Mouse (Mus musculus) heart, postnatal 4 days (tissue): ENCODE measurements around the gene Hnrnph2. TPM values are rescaled to one million over a fixed set of nuclear protein-coding genes. Genes with fewer than 3 reads are reported as not detected.

Experiments
- DNase-seq: peaks from one replicate; pipeline ENCODE4 v3.0.0; 2021
- total RNA-seq, 2 experiments: library from RNA; stranded (reverse); gene quantifications; 2 replicates each; pipeline ENCODE4 v1.2.3; 2021

Hnrnph2 gene
- 100 to 1,000 TPM; 102 to 105 TPM for total RNA-seq

DNA sequence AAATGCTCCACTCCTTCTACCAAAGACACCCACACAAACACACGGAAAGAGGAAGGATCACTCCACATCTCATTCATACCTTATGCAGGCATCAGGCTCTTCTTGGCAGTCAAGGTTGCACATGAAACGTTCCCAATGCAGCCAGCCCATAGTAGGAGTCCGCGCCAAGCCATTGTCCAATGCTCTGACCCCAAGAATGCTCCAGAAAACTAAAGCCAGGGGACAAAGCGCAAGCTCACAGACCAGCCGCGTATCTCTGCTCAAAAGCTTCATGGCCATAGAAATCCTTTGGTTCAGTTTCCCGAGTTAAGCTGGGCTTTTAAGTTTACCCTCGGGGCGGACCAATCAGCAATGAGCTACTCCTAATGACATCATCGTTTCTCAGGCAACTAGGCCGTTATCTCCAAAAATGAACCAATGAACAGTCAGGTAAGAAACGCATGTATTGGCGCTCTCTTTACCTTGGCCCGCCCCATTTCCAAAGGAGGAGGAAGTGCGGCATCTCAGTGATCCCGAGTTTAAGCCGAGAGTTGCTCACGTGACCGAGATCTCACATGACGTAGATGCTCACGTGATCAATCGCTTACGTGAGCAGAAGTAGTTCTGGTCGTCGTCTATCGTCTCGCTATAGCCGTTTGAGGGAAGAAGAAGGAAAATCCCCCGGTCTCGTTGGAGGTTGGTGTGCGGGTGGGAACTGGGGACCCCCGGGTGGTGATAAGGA lies at the start of gene Hnrnph2, which contains the start of gene Gla:
Gene Hnrnph2, plus strand, starts transcription at position 521 of the 721 bp plus-strand sequence.
Gene Gla, minus strand, starts transcription at position 467 of the 721 bp plus-strand sequence.
- DNase-seq: peak; percentile 88

DNA sequence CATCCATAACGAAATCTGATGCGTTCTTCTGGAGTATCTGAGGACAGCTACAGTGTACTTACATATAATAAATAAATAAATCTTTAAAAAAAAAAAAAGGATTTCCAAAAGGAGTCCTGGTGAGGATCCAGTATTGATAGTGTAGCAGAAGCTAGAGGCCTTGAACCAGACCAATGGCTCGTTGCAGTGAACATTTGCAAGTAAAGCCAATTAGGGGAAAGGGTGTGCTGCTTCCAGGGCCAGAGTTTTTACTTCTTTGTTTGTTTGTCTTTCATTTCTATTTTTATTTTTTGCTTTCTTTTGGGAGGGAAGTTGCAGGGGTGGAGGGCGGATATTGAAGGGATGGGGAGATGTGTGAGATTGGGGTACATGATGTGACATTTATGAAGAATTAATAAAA lies 47.7 kb upstream of the Hnrnph2 start:
- no peak for DNase-seq

DNA sequence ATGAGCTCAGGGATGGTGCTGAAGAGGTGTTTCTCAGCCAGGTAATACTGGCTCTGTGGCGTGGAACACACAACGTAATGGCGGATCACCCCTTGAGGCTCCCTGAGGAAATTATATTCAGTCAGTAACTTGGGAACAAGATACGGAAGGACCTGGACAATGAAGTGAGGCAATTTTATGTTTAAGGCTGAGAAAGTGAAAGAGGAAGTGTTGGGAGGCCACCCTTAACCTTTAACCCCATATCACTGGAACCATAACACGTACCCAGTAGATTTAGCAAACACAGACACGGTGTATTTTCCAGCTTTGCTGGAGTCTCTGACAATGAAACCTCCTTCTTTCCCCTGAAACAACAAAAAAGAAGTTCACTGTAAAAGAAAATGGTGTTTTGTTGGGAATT lies 46.6 kb upstream of the Hnrnph2 start:
- DNase-seq: no peak

DNA sequence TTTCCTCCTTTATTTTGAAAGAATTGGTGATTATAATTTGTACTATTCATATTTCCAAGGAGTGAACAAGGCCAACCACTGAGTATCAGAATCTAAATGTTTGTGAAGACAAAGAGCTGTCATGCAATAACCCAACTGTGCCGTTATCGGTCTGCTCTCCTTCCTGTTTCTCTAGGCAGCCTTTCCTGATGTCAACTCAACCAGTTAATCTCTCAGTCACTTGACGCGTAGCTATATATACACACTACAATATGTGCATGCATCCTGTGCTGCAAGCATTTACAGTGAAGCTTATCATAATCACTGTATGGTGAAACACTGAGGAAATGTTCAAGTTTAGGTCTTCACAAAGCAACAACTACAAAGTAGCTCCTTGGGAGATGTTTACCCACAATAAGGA lies 36.7 kb upstream of the Hnrnph2 start:
- DNase-seq: no peak

DNA sequence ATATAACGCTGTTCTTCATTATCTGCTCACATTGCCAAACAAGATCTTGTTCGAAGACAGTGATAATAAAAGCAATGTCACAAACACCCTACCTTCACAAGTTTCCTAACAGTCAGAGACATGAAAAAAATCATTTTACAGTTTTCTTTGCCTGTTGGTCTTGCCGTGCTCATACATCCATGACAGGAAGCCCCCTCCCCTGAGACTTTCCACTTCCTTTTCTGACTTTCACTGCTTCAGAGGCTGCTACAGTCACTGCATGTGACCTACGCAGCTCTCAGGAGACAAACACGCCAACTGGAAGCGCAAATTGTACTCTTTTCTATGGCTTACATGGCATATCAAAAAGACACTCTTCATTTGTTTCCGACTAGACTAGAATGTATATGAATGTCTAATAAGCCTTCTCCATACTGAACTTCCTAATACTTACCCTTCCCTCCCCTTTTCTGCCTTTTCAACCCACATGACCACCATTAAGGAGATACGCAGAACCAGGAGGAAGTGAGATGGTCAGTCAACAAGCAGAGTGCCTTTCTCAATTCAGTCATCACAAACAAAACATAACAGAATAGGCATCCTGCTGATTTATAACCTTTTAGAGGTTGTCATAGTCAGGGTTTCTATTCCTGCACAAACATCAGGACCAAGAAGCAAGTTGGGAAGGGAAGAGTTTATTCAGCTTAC lies 34.3 kb upstream of the Hnrnph2 start:
- no peak for DNase-seq

DNA sequence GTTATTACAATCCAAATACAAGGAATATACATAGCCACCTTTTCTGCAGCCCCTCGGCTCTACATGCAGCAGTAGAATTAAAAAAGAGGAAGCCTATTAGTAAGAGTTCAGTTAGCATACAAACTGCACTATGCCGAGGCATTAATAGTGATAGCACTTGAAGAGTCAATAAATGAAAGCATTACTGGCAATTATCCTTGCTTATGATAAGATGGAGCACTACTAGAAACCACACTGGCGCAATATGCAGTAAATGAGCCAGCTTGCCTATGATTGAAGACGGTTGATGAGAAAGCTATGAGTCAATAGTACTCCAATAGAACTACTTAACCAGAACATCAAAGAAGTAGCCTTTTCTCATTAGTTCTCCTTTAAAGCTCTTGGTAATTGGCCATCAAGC lies 23.1 kb upstream of the Hnrnph2 start:
- DNase-seq: no peak

DNA sequence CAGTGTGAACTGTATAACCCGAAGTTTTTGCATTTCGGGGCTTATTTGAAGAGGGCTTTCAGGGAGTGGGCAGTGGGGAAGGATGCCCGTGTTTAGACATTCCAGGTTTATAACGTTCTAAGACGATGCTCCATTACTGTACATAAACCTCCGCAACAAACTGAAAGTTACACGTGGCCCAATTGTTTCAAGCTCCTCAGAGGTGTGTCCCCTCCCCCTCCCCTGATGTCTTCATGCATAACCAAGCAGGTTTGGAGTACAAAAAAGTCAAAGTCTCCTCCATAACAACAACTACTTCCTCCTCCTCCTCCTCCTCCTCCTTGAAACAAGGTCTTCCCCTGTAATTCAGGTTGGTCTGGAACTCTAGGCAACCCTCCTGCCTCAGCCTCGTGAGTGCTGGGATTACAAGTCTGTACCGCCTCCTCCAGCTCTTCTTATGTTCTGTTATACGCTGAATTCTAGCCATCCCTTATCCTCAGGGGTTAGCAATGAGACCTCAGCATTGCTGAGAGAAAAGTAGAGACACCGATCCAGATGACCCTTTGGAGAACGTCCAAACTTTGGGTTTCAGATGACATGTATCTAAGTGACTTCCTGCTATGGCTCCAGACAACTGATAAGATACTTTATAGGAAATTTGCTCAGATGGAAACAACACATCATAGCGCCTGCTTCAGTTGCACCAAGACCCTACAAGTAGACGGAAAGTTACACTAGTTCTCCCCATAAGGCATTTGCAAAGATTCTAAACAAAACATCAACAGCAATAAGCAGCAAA lies 20.3 kb upstream of the Hnrnph2 start:
- DNase-seq: no peak

DNA sequence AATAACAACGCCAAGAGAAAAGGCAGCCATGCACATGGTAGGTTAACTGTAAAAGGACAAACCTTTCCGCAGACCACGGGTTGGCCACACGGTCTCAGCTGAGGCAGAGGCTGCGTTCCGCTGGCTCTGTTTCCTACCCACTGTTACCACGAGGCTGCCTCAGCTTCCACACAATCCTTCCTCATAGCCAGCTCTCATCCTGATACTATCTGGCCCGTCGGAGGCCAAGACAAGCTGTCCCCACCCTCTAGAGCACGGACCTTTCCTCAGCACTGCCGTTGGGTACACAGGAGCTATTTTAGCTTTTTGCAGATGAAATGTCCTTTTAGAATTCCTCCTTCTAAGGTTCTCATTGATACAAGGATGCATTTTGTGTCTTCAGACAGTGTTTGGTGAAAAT lies 18.7 kb upstream of the Hnrnph2 start:
- DNase-seq: no peak

DNA sequence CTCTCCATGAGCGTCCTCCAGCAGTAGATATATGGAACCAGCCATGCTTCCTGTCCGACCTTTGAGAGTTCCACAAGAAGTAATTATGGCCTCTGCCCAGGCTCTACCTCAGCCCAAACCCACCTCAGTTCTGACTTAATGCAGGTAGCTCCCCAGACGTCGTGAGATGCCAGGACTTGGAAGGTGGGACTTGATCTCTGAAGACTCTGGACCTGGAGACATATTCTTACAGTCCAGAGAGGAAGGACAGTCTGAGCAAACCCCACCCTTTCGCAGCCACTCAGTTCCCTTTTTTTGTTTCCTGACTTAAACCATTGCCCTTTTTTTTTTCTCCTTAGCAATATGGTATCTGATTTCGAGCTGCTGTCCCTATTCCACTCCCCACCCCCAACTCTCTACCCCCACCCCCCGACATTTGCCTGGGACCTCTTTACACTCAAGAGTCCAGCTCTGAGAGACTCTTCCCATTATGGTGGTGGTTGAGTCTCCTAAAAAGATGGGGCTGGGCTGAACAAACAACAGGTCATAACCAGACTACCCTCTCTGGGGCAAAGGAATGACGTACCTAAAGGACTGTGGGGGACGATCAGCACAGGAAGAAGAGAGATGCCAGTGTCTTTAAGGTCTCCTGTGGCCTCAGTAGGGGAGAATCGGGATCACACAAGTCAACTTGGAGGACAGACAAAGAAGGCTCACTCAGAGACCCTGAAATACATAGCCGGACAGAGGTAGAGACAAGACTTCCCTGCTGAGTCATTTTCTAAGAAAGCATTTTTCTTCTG lies 17.9 kb upstream of the Hnrnph2 start, which contains the start of gene Btk:
Gene Btk, minus strand, starts transcription at position 683 of the 782 bp plus-strand sequence.
- DNase-seq: no peak

DNA sequence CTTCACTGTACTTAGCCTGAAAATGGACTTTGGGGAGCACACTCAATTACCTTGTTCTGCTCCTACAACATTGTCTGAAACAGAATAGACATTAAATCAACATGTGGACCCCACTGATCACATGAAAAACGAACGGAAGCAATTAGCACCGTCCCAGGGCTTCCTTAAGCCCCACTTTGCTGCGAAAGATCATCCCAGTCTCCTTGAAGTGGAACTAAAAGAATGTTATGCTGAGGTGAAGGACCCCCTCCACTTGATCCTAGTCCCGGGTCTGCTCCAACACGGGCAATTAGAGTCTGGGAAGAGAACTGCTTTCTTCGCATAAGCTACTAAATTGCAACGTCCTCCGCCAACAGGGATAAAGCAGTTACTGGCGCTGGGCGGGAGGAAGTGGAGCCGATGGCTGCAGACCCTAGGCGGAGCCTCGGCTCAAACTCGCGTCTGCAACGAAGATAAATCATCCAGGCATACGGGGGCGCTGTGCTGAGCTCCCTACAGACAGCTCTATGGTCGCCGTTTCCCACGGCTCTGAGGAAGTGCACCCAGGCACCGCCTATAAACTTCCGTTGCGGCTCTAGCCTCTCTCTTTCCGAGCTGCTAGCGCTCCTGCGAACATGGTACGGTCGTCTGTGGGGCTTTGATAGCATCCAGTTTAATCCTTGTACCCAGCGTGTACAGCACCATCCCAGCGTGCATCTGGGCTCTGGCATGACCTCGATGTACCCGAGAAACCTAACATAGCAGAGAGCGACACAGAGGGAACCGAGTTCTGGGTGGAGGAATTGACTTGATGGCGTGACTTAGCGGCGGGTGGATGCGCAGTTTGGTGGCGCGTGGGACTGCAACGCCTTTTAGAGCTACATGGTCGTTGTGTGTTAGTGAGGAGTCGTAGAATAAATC lies 15.6 kb upstream of the Hnrnph2 start, which contains the start of gene Rpl36a:
Gene Rpl36a, plus strand, starts transcription at position 552 of the 900 bp plus-strand sequence.
- peak; percentile 95 for DNase-seq

DNA sequence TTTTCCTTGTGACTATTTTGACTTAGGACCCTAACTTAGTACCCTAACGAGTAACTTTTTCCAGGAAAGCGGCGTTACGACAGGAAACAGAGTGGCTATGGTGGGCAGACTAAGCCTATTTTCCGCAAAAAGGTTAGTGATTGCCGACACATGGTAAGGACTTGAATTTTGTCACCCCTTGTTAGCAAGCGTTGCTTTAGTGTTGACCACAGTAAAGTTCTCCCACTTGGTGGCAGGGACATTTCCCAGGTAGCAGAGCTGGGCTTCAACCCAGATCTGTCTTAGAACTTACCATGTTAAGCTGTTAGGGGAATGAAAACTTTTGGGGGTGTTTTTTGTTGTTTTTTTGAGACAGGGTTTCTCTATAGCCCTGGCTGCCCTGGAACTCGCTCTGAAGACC lies 14.5 kb upstream of the Hnrnph2 start:
- DNase-seq: no peak

DNA sequence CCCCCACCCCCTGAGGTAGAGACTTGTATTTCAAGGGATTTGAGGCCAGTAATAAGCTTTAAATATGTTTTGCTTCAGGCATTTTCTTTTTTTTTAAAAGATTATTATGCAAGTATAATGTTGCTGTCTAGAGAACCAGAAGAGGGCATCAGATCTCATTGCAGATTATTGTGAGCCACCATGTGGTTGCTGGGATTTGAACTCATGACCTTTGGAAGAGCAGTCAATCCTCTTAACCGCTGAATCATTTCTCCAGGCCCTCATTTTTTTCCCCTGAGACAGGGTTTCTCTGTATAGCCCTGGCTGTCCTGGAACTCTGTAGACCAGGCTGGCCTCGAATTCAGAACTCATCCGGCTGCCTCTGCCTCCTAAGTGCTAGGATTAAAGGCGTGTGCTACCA lies 12.7 kb upstream of the Hnrnph2 start:
- DNase-seq: no peak

DNA sequence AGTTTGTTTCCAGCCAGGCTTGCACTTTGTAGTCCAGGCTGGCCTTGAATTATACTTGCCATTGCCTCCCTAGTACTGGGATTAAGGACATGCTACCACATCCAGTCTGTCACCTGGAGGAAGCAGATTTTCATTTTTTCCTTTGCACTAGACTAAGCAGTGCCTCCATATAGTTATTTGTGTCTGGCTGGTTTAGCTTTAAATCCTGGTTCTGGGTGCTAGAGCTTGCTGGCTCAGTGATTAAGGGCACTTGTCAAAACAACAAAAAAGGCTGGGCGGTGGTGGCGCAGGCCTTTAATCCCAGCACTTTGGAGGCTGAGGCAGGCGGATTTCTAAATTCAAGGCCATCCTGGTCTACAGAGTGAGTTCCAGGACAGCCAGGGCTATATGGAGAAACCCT lies 12.0 kb upstream of the Hnrnph2 start:
- DNase-seq: no peak

DNA sequence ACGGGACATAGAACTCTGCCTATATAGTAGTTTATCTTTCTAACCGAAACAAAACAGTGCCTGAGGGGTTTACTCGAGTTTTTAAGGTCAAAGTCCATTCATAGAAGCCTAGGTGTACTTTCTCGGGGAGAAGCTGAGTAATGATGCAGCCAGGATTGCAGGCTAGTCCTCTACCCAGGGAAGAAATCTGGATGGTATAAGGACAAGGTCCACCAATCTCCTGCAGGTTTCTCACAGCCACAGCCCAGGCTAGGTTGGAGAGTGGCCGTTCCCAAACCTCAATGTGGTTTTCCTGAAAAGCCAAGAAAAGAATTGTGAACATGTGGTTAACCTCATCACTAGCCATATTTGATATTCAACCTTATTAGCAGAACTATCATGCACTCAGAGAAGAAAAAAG lies 11.1 kb upstream of the Hnrnph2 start:
- no peak for DNase-seq

DNA sequence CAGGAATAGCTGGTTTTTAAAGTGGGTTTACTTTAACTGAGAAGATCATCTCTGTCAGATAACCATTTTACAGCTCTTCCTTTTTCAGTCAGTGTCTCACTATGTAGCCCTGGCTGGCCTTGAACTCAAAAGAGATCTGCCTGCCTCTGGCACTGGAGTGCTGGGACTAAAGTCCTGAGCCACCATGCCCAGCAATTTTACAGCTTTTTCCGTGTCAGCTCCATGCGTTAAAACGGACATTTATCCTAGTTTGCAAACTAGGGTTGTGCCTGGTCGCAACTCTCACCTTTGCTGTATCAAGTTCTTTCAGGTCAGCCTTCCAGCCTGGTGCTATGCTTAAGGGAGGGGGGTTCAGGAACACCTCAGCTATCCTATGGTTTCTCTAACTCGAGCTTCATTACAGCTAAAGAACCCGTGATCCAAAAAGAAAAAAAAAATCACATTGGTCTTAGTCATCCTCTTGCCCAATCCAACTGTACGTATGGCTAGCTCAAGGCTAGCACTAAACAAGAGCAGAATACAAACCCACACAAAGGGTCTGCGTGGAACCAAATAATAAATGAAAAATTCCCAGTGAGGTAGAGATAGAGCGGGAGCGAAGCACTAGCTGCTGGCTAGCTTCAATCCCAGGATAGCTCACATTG lies 935 bp upstream of the Hnrnph2 start:
- DNase-seq: no peak

DNA sequence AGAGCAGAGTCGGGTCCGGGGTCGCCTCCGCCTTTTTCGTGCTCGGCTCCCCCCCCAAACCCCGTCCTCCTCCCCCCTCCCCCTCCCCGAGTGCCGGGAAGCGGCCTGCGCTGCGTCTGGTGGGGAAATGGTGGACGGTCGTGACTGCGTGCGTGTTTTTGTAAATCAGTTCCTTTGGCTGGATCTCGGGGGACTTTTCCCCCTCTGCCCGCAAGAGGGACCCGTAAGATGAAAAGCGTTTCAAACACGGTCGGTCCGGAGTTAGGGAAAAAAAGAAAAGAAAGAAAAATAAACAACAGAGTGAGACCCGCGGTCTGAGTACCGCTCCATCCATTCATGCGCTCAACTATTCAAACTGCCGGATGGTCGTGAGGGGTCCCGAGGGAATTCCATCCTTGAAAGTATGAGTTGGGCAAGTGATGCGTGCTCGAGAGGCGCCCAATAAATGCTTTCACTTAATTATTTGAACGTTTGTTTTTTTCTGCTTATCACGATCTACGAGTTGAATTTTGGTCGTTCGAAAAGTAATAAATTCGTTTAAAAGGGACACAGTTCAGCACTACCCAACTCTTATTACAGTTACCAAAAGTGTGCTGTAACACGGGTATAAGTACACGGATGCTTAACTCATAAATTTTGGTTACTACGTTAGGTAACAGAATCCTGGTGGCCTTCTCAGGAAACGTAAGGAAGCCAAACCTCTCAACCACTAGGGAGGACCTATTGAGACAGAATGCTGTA lies 571 bp downstream of the Hnrnph2 start:
- DNase-seq: peak; percentile 11

DNA sequence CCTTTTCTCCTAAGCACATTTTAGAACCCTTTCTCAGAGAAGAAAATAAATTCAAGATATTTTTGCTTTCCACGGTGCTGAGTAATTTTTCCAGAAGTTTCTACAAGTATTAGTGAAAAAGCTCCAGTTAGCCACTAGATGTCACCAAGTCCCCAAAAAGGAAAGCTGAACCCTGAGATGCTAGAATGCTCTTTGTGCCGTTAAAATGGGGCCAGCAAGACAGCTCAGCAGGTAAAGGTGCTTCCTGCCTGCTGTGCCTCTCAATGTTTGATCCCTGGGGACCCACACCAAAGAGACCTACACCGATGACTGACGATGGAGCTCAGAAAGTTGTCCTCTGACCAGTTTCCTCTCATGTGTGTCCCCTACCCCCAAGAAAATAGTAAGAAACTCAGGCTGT lies 8.5 kb downstream of the Hnrnph2 start:
- no peak for DNase-seq

DNA sequence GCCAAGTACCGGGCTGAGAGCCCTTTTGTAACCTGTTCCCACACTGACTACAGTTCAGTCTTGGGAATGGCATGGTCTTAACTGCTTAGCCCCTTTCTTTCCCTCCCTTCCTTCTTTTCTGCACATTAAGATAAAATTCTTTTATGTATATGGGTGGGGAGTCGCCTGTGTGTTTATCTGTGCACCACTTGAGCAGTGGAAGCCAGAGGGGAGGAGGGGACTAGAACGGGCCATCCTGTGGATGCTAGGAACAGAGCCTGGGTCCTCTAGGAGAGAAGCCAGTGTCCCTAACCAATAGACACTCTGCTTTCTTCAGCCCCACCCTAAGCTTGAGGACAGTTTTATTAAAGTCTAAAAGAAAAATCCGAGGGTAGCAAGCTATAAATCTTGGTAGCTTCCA lies 10.0 kb downstream of the Hnrnph2 start:
- DNase-seq: no peak

DNA sequence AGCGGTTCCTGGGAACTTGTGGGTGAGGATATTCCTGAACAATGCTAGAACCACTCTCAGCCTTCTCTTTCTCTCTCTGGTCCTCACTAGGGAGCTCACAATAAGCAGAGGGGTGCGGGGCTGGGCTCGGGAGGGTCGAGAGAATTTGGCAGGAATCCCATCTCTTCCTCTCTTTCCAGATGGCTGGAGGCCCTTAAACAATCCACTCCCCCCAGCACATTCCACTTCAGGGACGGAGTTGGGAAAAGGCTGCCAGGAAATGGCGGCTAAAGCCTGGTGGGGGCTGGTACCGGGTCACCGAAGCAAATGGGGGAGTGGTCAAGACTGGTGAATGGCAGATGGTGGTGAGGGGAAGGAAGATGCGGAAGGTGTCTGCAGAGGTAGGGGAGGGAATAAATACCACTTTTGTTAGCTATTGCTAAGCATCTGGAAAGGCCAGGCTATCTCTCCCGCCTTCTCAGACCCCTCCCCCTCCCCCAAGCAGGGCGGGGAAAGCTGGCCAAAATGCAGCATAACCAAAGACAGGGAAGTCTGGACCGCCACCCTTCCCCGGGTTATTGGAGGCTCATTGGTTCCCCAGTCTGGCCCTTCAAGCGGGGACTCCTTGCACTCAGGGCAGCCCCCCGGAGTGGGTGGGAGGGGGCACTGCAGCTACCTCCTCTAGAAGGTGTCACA lies 11.4 kb downstream of the Hnrnph2 start:
- DNase-seq: peak; percentile 75
